Mouse (Mus musculus): Measurements from ENCODE around the gene Jkamp. TPM values are rescaled to one million over a fixed set of nuclear protein-coding genes. Genes with fewer than 3 reads are reported as not detected.

The Jkamp gene
- total RNA-seq, 1 experiment = 33.2 TPM

DNA sequence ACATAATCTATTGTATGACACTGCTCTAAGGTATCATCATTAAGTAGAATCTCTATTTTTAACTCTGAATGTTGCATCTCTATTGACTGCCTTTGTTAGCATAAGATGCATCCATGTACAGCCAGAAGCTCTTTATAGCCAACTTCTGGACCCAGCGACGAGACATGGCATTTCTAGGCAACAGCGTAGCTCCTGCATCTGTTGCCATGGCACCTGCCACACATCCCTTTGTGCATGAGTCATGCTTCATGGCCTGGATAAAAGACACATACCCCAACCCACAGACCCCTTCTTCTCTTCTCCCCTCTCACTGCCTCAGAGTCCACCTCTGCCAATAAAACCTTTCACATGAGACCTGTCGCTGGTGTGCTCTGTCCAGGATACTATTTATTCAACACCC, 65.4 kb downstream of the Jkamp start:
- DNase-seq (ENCODE audit: low read depth, low spot score) = no peak
- Histone ChIP-seq H3K27ac (ENCODE audit: insufficient read depth, low read depth, low read length, poor library complexity, severe bottlenecking) (no peak overlapping the region), H3K9me3 (ENCODE audit: control insufficient read depth, insufficient read depth, low read depth, low read length) (no peaks in the 10 kb centered on the region), H3K4me3 (ENCODE audit: insufficient read depth in 1 of 2, low read depth in 1 of 2, low read length in 2 of 2, poor library complexity in 1 of 2, severe bottlenecking in 1 of 2) (no peak overlapping the region), H3K36me3 (ENCODE audit: control insufficient read depth, insufficient read depth, low read length, poor library complexity, severe bottlenecking) (no peaks in the 10 kb centered on the region), H3K9ac (ENCODE audit: insufficient read depth, low read depth, low read length, poor library complexity, severe bottlenecking) (no peak overlapping the region), H3K4me1 (ENCODE audit: control insufficient read depth in 2 of 2, insufficient read depth in 2 of 2, low read length in 2 of 2, poor library complexity in 1 of 2) (no peaks in the 10 kb centered on the region)
- TF ChIP-seq CHD2 (IDR thresholded peaks at IDR 0.05; ENCODE audit: low read depth, low read length) (no peak), MAFK (IDR thresholded peaks at IDR 0.05; ENCODE audit: insufficient read depth, low read depth, low read length) (no peak), ZC3H11A (IDR thresholded peaks at IDR 0.05; ENCODE audit: borderline replicate concordance, low read depth, low read length) (no peak)
- in situ Hi-C loops (cut with MboI; ENCODE audit: low sequenced_read_pairs in 2 of 2, unreplicated experiment in 2 of 2) = no loop called here

Other genes with a start within 250 kb of the Jkamp start
- 2.7 and 4.2 TPM in 2 replicates for gene Gpr135, start 14.5 kb upstream of the Jkamp start, total RNA-seq (2012; rRNA removed)
- gene L3hypdh, start 150 bp upstream of the Jkamp start, total RNA-seq (2012; rRNA removed) = 1.8 and 3.0 TPM in 2 replicates
- gene Ccdc175, start 99.4 kb downstream of the Jkamp start, total RNA-seq (2012; rRNA removed) = 0.09 and 0.16 TPM in 2 replicates